Mouse (Mus musculus): ENCODE measurements around the gene 4930544D05Rik.
"Not testable (repeated sequence)": the region's sequence is repeated elsewhere in the genome, so short reads cannot be mapped to it uniquely, and the experiment has no call there.

4930544D05Rik gene

GRCm38 (mm10) chr11:70615516-70616093 is at the start of gene 4930544D05Rik:
TSS of gene 4930544D05Rik (plus strand) at chr11:70615848.
- DNase-seq: no peak

- DNase-seq: peak; percentile 51
These were observed 49.1 kb upstream of the 4930544D05Rik start for GRCm38 (mm10) chr11:70566586-70566985.

- not testable (repeated sequence) for DNase-seq
These were observed 45.0 kb upstream of the 4930544D05Rik start for GRCm38 (mm10) chr11:70570614-70571013.

- no peak for DNase-seq
These were observed 44.0 kb upstream of the 4930544D05Rik start for GRCm38 (mm10) chr11:70571641-70572040.

GRCm38 (mm10) chr11:70572348-70572902 is 43.2 kb upstream of the 4930544D05Rik start:
- DNase-seq: no peak

GRCm38 (mm10) chr11:70573872-70574271 is 41.8 kb upstream of the 4930544D05Rik start:
- DNase-seq: no peak

- no peak for DNase-seq
These were observed 38.4 kb upstream of the 4930544D05Rik start for GRCm38 (mm10) chr11:70577201-70577600.

- DNase-seq: no peak
These were observed 36.7 kb upstream of the 4930544D05Rik start for GRCm38 (mm10) chr11:70578962-70579361.

- DNase-seq: no peak
These were observed 35.8 kb upstream of the 4930544D05Rik start for GRCm38 (mm10) chr11:70579710-70580357.

- DNase-seq: no peak
These were observed 35.3 kb upstream of the 4930544D05Rik start for GRCm38 (mm10) chr11:70580358-70580720.

- no peak for DNase-seq
These were observed 34.7 kb upstream of the 4930544D05Rik start for GRCm38 (mm10) chr11:70580921-70581320.

- DNase-seq: no peak
These were observed 33.5 kb upstream of the 4930544D05Rik start for GRCm38 (mm10) chr11:70582196-70582595.

GRCm38 (mm10) chr11:70583022-70583714 is 32.5 kb upstream of the 4930544D05Rik start:
- peak; percentile 41 for DNase-seq

- DNase-seq: no peak
These were observed 31.9 kb upstream of the 4930544D05Rik start for GRCm38 (mm10) chr11:70583775-70584174.

GRCm38 (mm10) chr11:70585457-70585856 is 30.2 kb upstream of the 4930544D05Rik start:
- peak; percentile 87 for DNase-seq

- DNase-seq: no peak
These were observed 29.4 kb upstream of the 4930544D05Rik start for GRCm38 (mm10) chr11:70586261-70586660.

GRCm38 (mm10) chr11:70586954-70587353 is 28.7 kb upstream of the 4930544D05Rik start:
- no peak for DNase-seq

- no peak for DNase-seq
These were observed 23.9 kb upstream of the 4930544D05Rik start for GRCm38 (mm10) chr11:70591733-70592132.

- peak; percentile 65 for DNase-seq
These were observed 21.2 kb upstream of the 4930544D05Rik start for GRCm38 (mm10) chr11:70594253-70594989.

GRCm38 (mm10) chr11:70595638-70596037 is 20.0 kb upstream of the 4930544D05Rik start:
- no peak for DNase-seq

- no peak for DNase-seq
These were observed 19.6 kb upstream of the 4930544D05Rik start for GRCm38 (mm10) chr11:70596094-70596493.

- no peak for DNase-seq
These were observed 18.3 kb upstream of the 4930544D05Rik start for GRCm38 (mm10) chr11:70597301-70597700.

GRCm38 (mm10) chr11:70598451-70598953 is 17.1 kb upstream of the 4930544D05Rik start:
- no peak for DNase-seq

Data from kidney, postnatal 10 days (tissue).